Mouse (Mus musculus): ENCODE measurements around the gene Map3k20.

The Map3k20 gene

DNA sequence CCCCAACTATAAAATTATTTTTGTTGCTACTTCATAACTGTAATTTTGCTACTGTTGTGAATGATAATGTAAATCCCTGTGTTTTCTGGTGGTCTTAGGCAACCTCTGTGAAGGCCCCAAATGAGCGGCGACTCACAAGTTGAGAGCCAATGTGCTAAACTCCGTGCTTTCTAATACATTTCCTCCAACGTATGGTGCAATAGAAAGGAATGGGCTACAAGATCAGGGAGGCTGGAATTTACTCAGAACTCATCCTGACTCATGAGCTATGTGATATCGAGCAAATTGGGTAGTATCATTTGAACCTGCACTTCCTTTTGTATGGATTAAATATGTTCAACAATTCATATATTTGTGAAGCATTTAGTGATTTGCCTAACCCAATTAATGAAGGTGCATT lies 4.9 kb upstream of the Map3k20 start:
- DNase-seq (ENCODE audit: low read depth, low spot score), result no peak

GRCm38 (mm10) chr2:72281971-72282370 lies 3.5 kb upstream of the Map3k20 start:
- DNase-seq (ENCODE audit: low read depth, low spot score), result no peak

DNA sequence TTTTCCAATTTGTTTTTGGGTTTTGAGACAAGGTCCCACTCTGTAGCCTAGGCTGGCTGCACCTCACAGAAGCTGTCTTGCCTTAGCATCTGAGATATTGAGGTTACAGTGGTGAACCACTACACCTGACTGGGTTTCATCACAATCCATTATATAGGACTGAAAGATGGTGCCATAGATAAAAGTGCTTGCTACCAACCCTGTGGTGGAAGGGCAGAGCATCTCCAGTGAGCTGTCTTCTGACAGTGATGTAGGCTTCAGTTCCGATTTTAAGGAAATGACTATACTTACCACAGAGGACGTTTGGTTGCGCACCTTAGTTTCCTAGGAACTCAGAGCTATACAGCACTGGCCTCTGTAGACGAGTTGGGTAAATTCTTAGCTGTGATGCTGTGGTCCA lies 2.7 kb upstream of the Map3k20 start:
- DNase-seq (ENCODE audit: low read depth, low spot score), result no peak

GRCm38 (mm10) chr2:72284689-72285088 lies 748 bp upstream of the Map3k20 start:
- DNase-seq (ENCODE audit: low read depth, low spot score), result no peak

- peak; percentile 62 for DNase-seq (ENCODE audit: low read depth, low spot score)
These were observed 638 bp downstream of the Map3k20 start for GRCm38 (mm10) chr2:72285888-72286661.

GRCm38 (mm10) chr2:72287142-72287541 lies 1.7 kb downstream of the Map3k20 start:
- peak; percentile 23 for DNase-seq (ENCODE audit: low read depth, low spot score)

DNA sequence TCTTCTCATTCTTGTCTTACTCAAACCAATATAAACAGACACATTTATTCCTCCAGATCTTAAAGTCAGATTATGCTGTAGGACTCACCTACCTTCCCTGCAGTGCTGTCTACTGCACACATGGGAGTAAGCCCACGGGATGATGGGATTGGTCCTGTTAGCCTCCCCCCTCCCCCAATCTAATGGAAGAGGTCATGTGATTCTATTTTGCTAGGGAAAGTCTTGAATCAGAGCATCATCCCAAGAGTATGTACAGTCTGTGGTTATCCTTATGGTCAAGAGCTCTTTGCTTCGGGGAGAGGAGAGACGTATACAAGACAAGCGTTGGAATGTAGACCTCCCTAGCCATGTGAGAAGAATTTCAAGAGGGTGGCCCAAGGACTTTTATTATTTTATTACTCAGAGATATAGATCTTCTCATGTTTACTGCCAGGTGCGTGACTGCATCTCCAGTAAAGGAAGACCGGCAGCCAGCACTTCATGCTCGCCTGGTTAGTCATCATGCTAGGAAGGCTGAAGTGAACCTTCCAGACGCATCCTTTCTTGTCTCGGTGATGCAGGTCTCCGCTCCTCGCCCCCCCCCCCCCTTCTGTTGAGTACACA lies 3.6 kb downstream of the Map3k20 start:
- DNase-seq (ENCODE audit: low read depth, low spot score), result no peak

DNA sequence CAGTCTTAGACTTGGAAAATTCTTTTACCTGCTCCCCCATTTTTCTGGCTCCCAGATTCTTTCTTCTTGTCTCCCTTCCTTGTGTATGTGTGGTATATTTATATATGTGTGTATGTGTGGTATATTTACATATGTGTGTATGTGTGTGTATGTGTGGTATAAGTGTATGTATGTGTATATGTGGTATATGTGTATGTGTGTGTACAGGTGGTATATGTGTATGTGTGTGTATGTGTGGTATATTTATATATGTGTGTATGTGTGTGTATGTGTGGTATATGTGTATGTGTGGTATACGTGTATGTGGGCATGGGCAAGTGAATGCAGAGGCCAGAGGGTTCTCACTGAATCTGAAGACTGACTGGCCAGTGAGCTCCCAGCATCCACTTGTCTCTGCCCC lies 5.7 kb downstream of the Map3k20 start:
- DNase-seq (ENCODE audit: low read depth, low spot score), result no peak

DNA sequence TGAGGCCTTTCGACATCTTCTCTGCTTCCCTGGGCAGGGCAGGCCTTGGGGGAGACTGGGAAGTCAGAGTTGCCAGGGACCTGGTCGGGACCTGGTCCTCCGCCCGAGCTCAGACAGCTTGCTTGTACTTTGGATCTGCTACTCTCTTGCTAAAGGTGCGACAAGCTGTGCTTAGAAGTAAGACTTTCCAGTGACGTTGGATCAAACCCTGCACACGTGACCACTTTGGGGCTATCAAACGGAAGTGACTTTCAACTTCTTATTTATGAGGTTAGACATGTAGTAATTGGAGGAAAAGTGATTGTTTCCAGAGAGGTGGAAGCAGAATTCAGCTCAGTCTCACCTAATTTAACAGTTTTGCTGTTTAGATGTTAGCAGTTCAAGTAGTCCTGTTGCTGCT lies 7.1 kb downstream of the Map3k20 start:
- no peak for DNase-seq (ENCODE audit: low read depth, low spot score)

GRCm38 (mm10) chr2:72294994-72295393 lies 9.6 kb downstream of the Map3k20 start:
- no peak for DNase-seq (ENCODE audit: low read depth, low spot score)

GRCm38 (mm10) chr2:72296984-72297715 lies 11.7 kb downstream of the Map3k20 start:
- no peak for DNase-seq (ENCODE audit: low read depth, low spot score)

DNA sequence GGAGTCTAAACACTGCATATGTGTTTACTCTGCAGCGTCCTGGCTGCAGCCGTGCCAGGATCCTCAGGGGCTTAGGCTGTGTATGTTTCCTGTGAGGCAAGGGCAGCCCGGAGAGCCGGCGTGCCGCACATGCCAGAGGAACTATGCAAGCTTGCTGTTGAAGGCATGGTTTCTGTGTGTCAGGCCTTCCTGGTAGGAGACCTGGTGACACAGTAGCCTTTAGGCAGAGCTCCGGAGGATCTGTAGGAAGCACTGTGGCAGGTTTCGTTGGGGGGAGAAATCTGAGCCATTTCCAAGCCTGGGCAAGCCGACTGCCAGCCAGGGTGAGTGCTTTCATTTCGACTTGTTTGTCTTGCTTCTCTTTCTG lies 12.3 kb downstream of the Map3k20 start:
- no peak for DNase-seq (ENCODE audit: low read depth, low spot score)

- peak; percentile 51 for DNase-seq (ENCODE audit: low read depth, low spot score)
These were observed 13.0 kb downstream of the Map3k20 start for GRCm38 (mm10) chr2:72298406-72298805.

- no peak for DNase-seq (ENCODE audit: low read depth, low spot score)
These were observed 15.9 kb downstream of the Map3k20 start for GRCm38 (mm10) chr2:72301194-72301916.

DNA sequence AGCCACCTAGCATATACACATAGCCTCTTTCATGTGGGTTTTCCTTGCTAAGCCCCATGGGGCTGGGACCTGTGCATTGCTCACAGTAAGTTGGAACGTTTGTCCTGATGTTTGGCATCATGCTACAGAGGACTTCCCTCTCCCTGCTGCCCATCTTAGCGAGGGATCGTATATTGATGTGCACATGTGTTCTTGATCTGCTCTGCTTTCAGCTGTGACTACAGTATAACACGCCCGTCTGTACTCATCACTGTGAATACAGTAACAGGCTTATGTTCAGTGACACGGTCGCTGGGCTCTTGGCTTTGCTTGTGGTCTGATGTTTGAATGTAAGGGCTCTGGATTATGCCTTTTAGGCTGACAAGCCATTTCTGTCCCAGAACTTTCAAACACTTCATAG lies 20.3 kb downstream of the Map3k20 start:
- no peak for DNase-seq (ENCODE audit: low read depth, low spot score)

GRCm38 (mm10) chr2:72308351-72308750 lies 22.9 kb downstream of the Map3k20 start:
- no peak for DNase-seq (ENCODE audit: low read depth, low spot score)

GRCm38 (mm10) chr2:72308981-72309380 lies 23.5 kb downstream of the Map3k20 start:
- no peak for DNase-seq (ENCODE audit: low read depth, low spot score)

DNA sequence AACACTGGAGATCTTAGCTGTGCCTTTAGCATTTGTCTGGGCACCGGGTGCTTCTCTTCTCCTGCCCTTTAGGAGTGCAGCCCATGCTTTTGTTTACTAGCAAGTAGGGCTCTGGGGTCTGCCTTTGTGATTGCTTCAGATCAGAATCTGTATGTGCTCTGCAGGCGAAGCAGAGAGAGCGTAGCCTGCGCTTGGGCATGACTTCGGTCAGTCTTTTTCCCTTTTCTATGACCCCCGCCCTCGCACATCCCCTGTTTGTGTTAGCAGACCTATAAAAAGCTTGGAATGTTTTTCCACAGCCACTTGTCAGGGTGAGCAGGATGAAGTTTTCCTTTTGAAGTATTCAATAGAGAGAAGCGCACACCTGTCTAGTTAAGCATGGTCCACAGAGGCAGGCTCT lies 26.0 kb downstream of the Map3k20 start:
- DNase-seq (ENCODE audit: low read depth, low spot score), result no peak

GRCm38 (mm10) chr2:72313312-72313711 lies 27.9 kb downstream of the Map3k20 start:
- no peak for DNase-seq (ENCODE audit: low read depth, low spot score)

GRCm38 (mm10) chr2:72318421-72318820 lies 33.0 kb downstream of the Map3k20 start:
- no peak for DNase-seq (ENCODE audit: low read depth, low spot score)

GRCm38 (mm10) chr2:72319028-72319798 lies 33.8 kb downstream of the Map3k20 start:
- no peak for DNase-seq (ENCODE audit: low read depth, low spot score)

All from A20 (cell line).